Comparison of ENCODE assay signal across 10 mouse cellular contexts in the genomic region with DNA sequence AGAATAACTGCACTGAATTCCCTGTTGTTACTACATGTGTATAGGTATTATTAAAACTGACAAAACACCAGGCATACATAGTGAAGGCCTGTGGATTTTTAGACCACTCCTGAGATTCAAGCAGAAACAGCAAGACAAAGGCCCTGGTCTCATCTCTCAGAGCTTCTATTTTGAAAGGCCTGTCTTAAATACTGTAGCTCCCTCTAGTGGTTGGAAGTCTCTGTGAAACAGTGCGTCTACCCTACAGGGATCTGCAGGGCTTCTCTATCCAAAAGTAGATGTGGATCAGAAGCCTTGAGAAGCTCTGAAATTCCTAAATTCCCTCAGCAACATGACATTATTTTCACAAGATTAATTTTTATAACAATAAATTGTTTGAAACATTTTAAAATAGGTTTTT. TPM values are rescaled to one million over a fixed set of nuclear protein-coding genes. Genes with fewer than 3 reads are reported as not detected.
DNase-seq lines count a peak whose midpoint lies in the region; ATAC-seq and TF ChIP-seq lines count a peak whose summit lies in the region.
"Had no signal": no experiment of that assay in that cellular context is flagged by ENCODE, and none has a peak within 500 bp of the region (broad histone marks: within the 10 kb centered on the region; RNA-seq: fewer than 3 reads in every experiment).

No protein-coding gene starts in this region.

- no peak overlapping the region for H3K4me2 ChIP-seq in kidney, postnatal 0 days (ENCODE audit: low read length)
- H3K4me2 ChIP-seq: stomach, embryonic 15.5 days had no signal

- ATAC-seq in kidney, postnatal 0 days (replicated peaks; ENCODE audit: low FRiP score, low read depth): no peak
- no peak for ATAC-seq in erythroblast, adult 5-6 weeks (replicated peaks; ENCODE audit: low FRiP score, poor library complexity, severe bottlenecking)
- ATAC-seq in inflammation-experienced regulatory T-cells, adult 6 months: no peak

- no peak overlapping the region for H3K4me3 ChIP-seq in kidney, postnatal 0 days (replicated peaks; ENCODE audit: low read depth, low read length)
- no peak overlapping the region for H3K4me3 ChIP-seq in E14TG2a.4 (replicated peaks; ENCODE audit: low read length)
- H3K4me3 ChIP-seq: stomach, embryonic 15.5 days had no signal

- H3K9me3 ChIP-seq in kidney, postnatal 0 days (replicated peaks; ENCODE audit: low read length): no peaks in the 10 kb centered on the region
- no peaks in the 10 kb centered on the region for H3K9me3 ChIP-seq in E14TG2a.4 (ENCODE audit: low read length)
- H3K9me3 ChIP-seq: stomach, embryonic 15.5 days had no signal

- 39% methylated on average over 1 of the region's 1 CpGs for WGBS in kidney, postnatal 0 days

- DNase-seq in kidney, postnatal 0 days (ENCODE audit: low spot score): peak; percentile 60
- DNase-seq in kidney, postnatal 4 days: no peak
- peak; percentile 62 for DNase-seq in NIH3T3 (ENCODE audit: low read depth)
- peak; percentile 19 to 52 for DNase-seq in kidney, postnatal 36 days

- H3K27me3 ChIP-seq in kidney, postnatal 0 days (ENCODE audit: insufficient read depth, low read length): no peaks in the 10 kb centered on the region
- no peaks in the 10 kb centered on the region for H3K27me3 ChIP-seq in E14TG2a.4 (ENCODE audit: insufficient read depth, low read length)
- H3K27me3 ChIP-seq: stomach, embryonic 15.5 days had no signal

- H3K4me1 ChIP-seq in kidney, postnatal 0 days (replicated peaks; ENCODE audit: insufficient read depth, low read length): no peaks in the 10 kb centered on the region
- no peaks in the 10 kb centered on the region for H3K4me1 ChIP-seq in E14TG2a.4 (replicated peaks; ENCODE audit: low read depth, low read length)
- H3K4me1 ChIP-seq: stomach, embryonic 15.5 days had no signal

- H3K27ac ChIP-seq in kidney, postnatal 0 days: no peak overlapping the region
- H3K27ac ChIP-seq: stomach, embryonic 15.5 days had no signal

- H3K9ac ChIP-seq in kidney, postnatal 0 days (ENCODE audit: low read depth, low read length): no peak overlapping the region
- H3K9ac ChIP-seq: stomach, embryonic 15.5 days had no signal

- peak; percentile 61 for TF ChIP-seq CTCF in kidney, postnatal 0 days (IDR thresholded peaks at IDR 0.05; ENCODE audit: low read depth)
- peak; percentile 81 for TF ChIP-seq CTCF in E14TG2a.4 (conservative IDR thresholded peaks at IDR 0.05; ENCODE audit: low read length)

- no peaks in the 10 kb centered on the region for H3K36me3 ChIP-seq in kidney, postnatal 0 days (ENCODE audit: insufficient read depth, low read length)
- H3K36me3 ChIP-seq in E14TG2a.4 (ENCODE audit: insufficient read depth, low read length): no peaks in the 10 kb centered on the region
- H3K36me3 ChIP-seq: stomach, embryonic 15.5 days had no signal

RNA-seq across cellular contexts. Expression of gene Olfr1389, which starts 12.3 kb away (rescaled TPM):
- not detected in 2 replicates for polyA plus RNA-seq in kidney, postnatal 0 days (2015; fragmentation: Nextera tagmentation; extraction: Ambion mirVana)
- total RNA-seq in erythroblast, adult 5-6 weeks (2015; ENCODE audit: low replicate concordance): not detected in 2 replicates
- total RNA-seq in erythroblast, adult 5-6 weeks (2017; ENCODE audit: low replicate concordance): not detected in 2 replicates
- polyA plus RNA-seq in inflammation-experienced regulatory T-cells, adult 6 months (2017; shearing (Covaris generic)): not detected
- total RNA-seq: heart, adult 18-20 months had no signal
- polyA plus RNA-seq: lung, embryonic 16.5 days; stomach, embryonic 15.5 days had no signal

RNA-seq across cellular contexts. Expression of gene Olfr1388, which starts 25.9 kb away (rescaled TPM):
- 0.05 and 0.07 TPM in 2 replicates for polyA plus RNA-seq in kidney, postnatal 0 days (2015; fragmentation: Nextera tagmentation; extraction: Ambion mirVana)
- 0.21 and 2.1 TPM in 2 replicates for total RNA-seq in erythroblast, adult 5-6 weeks (2015; ENCODE audit: low replicate concordance)
- 5.9 and 6.3 TPM in 2 replicates for total RNA-seq in erythroblast, adult 5-6 weeks (2017; ENCODE audit: low replicate concordance)
- polyA plus RNA-seq in inflammation-experienced regulatory T-cells, adult 6 months (2017; shearing (Covaris generic)): under 1 TPM in 1 of 3 experiments, not detected in 2; 0.15 TPM

RNA-seq across cellular contexts. Expression of gene Olfr1387, which starts 44.6 kb away (rescaled TPM):
- not detected in 2 replicates for polyA plus RNA-seq in kidney, postnatal 0 days (2015; fragmentation: Nextera tagmentation; extraction: Ambion mirVana)
- not detected in 2 replicates for total RNA-seq in erythroblast, adult 5-6 weeks (2015; ENCODE audit: low replicate concordance)
- total RNA-seq in erythroblast, adult 5-6 weeks (2017; ENCODE audit: low replicate concordance): not detected in 2 replicates
- polyA plus RNA-seq in inflammation-experienced regulatory T-cells, adult 6 months (2017; shearing (Covaris generic)): not detected
- total RNA-seq: heart, adult 18-20 months had no signal
- polyA plus RNA-seq: lung, embryonic 16.5 days; stomach, embryonic 15.5 days had no signal

RNA-seq across cellular contexts. Expression of gene Olfr1386, which starts 54.3 kb away (rescaled TPM):
- polyA plus RNA-seq in kidney, postnatal 0 days (2015; fragmentation: Nextera tagmentation; extraction: Ambion mirVana): not detected in 2 replicates
- total RNA-seq in erythroblast, adult 5-6 weeks (2015; ENCODE audit: low replicate concordance): not detected in 2 replicates
- not detected in 2 replicates for total RNA-seq in erythroblast, adult 5-6 weeks (2017; ENCODE audit: low replicate concordance)
- not detected for polyA plus RNA-seq in inflammation-experienced regulatory T-cells, adult 6 months (2017; shearing (Covaris generic))
- total RNA-seq: heart, adult 18-20 months had no signal
- polyA plus RNA-seq: lung, embryonic 16.5 days; stomach, embryonic 15.5 days had no signal

Comparison
In these comparisons a context has a peak if more than half of its experiments do, and no peak if none do; other contexts are left out.
1. DNase-seq: peak in kidney, postnatal 0 days (single experiment), NIH3T3 (single experiment) and kidney, postnatal 36 days (2 of 2); none in kidney, postnatal 4 days (0 of 2).